Mouse (Mus musculus) spleen, embryonic (tissue): ENCODE measurements around the gene Gm20388.

Source experiments
- CTCF ChIA-PET: fragments of 350-600 bp; sonication (Branson Sonifier 250); formaldehyde crosslinking; loops from one replicate; lab custom pipeline; 2022; lab: Charles Lee

Gene Gm20388

GRCm38 (mm10) chr8:122284659-122285261, 2374.1 kb downstream of the Gm20388 start:
- CTCF ChIA-PET = interaction anchor here (1.3 kb wide), 1 partner anchor 9 kb away, joined by 3 read pairs; no protein-coding TSS in a partner anchor

- CTCF ChIA-PET = no interaction called here
These were observed 2375.1 kb downstream of the Gm20388 start for GRCm38 (mm10) chr8:122285727-122286126.

GRCm38 (mm10) chr8:122286899-122287298, 2376.3 kb downstream of the Gm20388 start:
- CTCF ChIA-PET = no interaction called here

GRCm38 (mm10) chr8:122287742-122288141, 2377.1 kb downstream of the Gm20388 start:
- CTCF ChIA-PET = interaction anchor here (0.5 kb wide), 1 partner anchor 275 kb away, joined by 6 read pairs; no protein-coding TSS in a partner anchor

- CTCF ChIA-PET = no interaction called here
These were observed 2377.7 kb downstream of the Gm20388 start for GRCm38 (mm10) chr8:122288344-122288743.

GRCm38 (mm10) chr8:122291075-122291474, 2380.4 kb downstream of the Gm20388 start:
- CTCF ChIA-PET = no interaction called here

GRCm38 (mm10) chr8:122291549-122291948, 2380.9 kb downstream of the Gm20388 start:
- CTCF ChIA-PET = interaction anchor here (0.6 kb wide), 1 partner anchor 84 kb away, joined by 6 read pairs; no protein-coding TSS in a partner anchor

GRCm38 (mm10) chr8:122293484-122293883, 2382.8 kb downstream of the Gm20388 start:
- CTCF ChIA-PET = interaction anchor here (0.7 kb wide), 1 partner anchor 10 kb away, joined by 3 read pairs; no protein-coding TSS in a partner anchor

GRCm38 (mm10) chr8:122294273-122294683, 2383.6 kb downstream of the Gm20388 start:
- CTCF ChIA-PET = no interaction called here

GRCm38 (mm10) chr8:122295389-122295788, 2384.7 kb downstream of the Gm20388 start:
- CTCF ChIA-PET = no interaction called here

- CTCF ChIA-PET = no interaction called here
These were observed 2385.7 kb downstream of the Gm20388 start for GRCm38 (mm10) chr8:122296173-122297001.

GRCm38 (mm10) chr8:122299581-122300254, 2389.1 kb downstream of the Gm20388 start:
- CTCF ChIA-PET = no interaction called here

GRCm38 (mm10) chr8:122301081-122301480, 2390.4 kb downstream of the Gm20388 start:
- CTCF ChIA-PET = no interaction called here

- CTCF ChIA-PET = interaction anchor here (0.6 kb wide), 1 partner anchor 70 kb away, joined by 4 read pairs; no protein-coding TSS in a partner anchor
These were observed 2391.2 kb downstream of the Gm20388 start for GRCm38 (mm10) chr8:122301866-122302265.

- CTCF ChIA-PET = no interaction called here
These were observed 2392.8 kb downstream of the Gm20388 start for GRCm38 (mm10) chr8:122303451-122303850.

- CTCF ChIA-PET = no interaction called here
These were observed 2393.4 kb downstream of the Gm20388 start for GRCm38 (mm10) chr8:122304058-122304457.

GRCm38 (mm10) chr8:122306660-122307399, 2396.2 kb downstream of the Gm20388 start:
- CTCF ChIA-PET = interaction anchor here (0.6 kb wide), 1 partner anchor 1113 kb away, joined by 3 read pairs; no protein-coding TSS in a partner anchor

- CTCF ChIA-PET = no interaction called here
These were observed 2397.2 kb downstream of the Gm20388 start for GRCm38 (mm10) chr8:122307836-122308235.

- CTCF ChIA-PET = no interaction called here
These were observed 2398.6 kb downstream of the Gm20388 start for GRCm38 (mm10) chr8:122309272-122309671.

GRCm38 (mm10) chr8:122311115-122311514, 2400.5 kb downstream of the Gm20388 start:
- CTCF ChIA-PET = no interaction called here

GRCm38 (mm10) chr8:122312553-122312952, 2401.9 kb downstream of the Gm20388 start:
- CTCF ChIA-PET = interaction anchor here (0.7 kb wide), 1 partner anchor 29 kb away, joined by 3 read pairs; no protein-coding TSS in a partner anchor
